In genomic region chr10:69334271-69335194, GRCm38 (mm10) we compare ENCODE assay signal across 10 mouse cellular contexts. TPM values are rescaled to one million over a fixed set of nuclear protein-coding genes. Genes with fewer than 3 reads are reported as not detected.
DNase-seq lines count a peak whose midpoint lies in the region; ATAC-seq and TF ChIP-seq lines count a peak whose summit lies in the region.
"Had no signal": no experiment of that assay in that cellular context is flagged by ENCODE, and none has a peak within 500 bp of the region (broad histone marks: within the 10 kb centered on the region; RNA-seq: fewer than 3 reads in every experiment).

No protein-coding gene starts in this region.

- DNase-seq in gastrocnemius, adult 2 months, result no peak
- no peak for DNase-seq in gastrocnemius, postnatal 4 days (ENCODE audit: low spot score in 2 of 2)
- no peak for DNase-seq in lung, adult 2 months
- no peak for DNase-seq in natural killer cell, adult 2 months (ENCODE audit: low spot score in 2 of 2)
- DNase-seq in kidney, postnatal 10 days, result no peak
- DNase-seq: heart, postnatal 4 days; thymus, adult 2 months had no signal

- H3K4me3 ChIP-seq in gastrocnemius, adult 2 months, result peak overlapping the region; percentile 53
- H3K4me3 ChIP-seq in lung, embryonic 16.5 days (ENCODE audit: low read length), result no peak overlapping the region
- no peak overlapping the region for H3K4me3 ChIP-seq in lung, adult 2 months (replicated peaks; ENCODE audit: extremely low read depth, low read depth, low read length)
- no peak overlapping the region for H3K4me3 ChIP-seq in forebrain, embryonic 16.5 days (replicated peaks; ENCODE audit: low read length)
- no peak overlapping the region for H3K4me3 ChIP-seq in neural tube, embryonic 14.5 days (ENCODE audit: low read depth, low read length)

- 48% methylated on average over 16 of the region's 16 CpGs for WGBS in lung, embryonic 16.5 days
- 64% methylated on average over 16 of the region's 16 CpGs for WGBS in lung, adult 2 months
- WGBS in forebrain, embryonic 16.5 days, result 23% methylated on average over 16 of the region's 16 CpGs
- WGBS in neural tube, embryonic 14.5 days, result 53% methylated on average over 16 of the region's 16 CpGs

- TF ChIP-seq CTCF in gastrocnemius, adult 2 months (IDR thresholded peaks at IDR 0.05), result no peak
- TF ChIP-seq CTCF in lung, adult 2 months (IDR thresholded peaks at IDR 0.05; ENCODE audit: insufficient read depth, low read length), result no peak

- no peaks in the 10 kb centered on the region for H3K27me3 ChIP-seq in lung, embryonic 16.5 days (ENCODE audit: control insufficient read depth, insufficient read depth, low read depth, low read length)
- H3K27me3 ChIP-seq in forebrain, embryonic 16.5 days (replicated peaks; ENCODE audit: control insufficient read depth, insufficient read depth, low read length), result no peaks in the 10 kb centered on the region
- H3K27me3 ChIP-seq in neural tube, embryonic 14.5 days (ENCODE audit: control insufficient read depth, insufficient read depth, low read length), result no peaks in the 10 kb centered on the region

- no peak overlapping the region for H3K9ac ChIP-seq in lung, embryonic 16.5 days (ENCODE audit: low read length)
- no peak overlapping the region for H3K9ac ChIP-seq in forebrain, embryonic 16.5 days (replicated peaks; ENCODE audit: low read depth, low read length)
- no peak overlapping the region for H3K9ac ChIP-seq in neural tube, embryonic 14.5 days (replicated peaks; ENCODE audit: low read depth, low read length)

- H3K36me3 ChIP-seq in lung, embryonic 16.5 days (ENCODE audit: control insufficient read depth, insufficient read depth, low read length), result peaks cover 34% of the 10 kb centered on the region
- no peaks in the 10 kb centered on the region for H3K36me3 ChIP-seq in forebrain, embryonic 16.5 days (ENCODE audit: control insufficient read depth, insufficient read depth)
- no peaks in the 10 kb centered on the region for H3K36me3 ChIP-seq in neural tube, embryonic 14.5 days (ENCODE audit: control insufficient read depth, insufficient read depth, low read length)

- peaks cover 11% of the 10 kb centered on the region for H3K4me1 ChIP-seq in lung, embryonic 16.5 days (replicated peaks; ENCODE audit: control insufficient read depth, insufficient read depth, low read length)
- no peaks in the 10 kb centered on the region for H3K4me1 ChIP-seq in lung, adult 2 months (ENCODE audit: control insufficient read depth, insufficient read depth, low read length)
- peaks cover 21% of the 10 kb centered on the region for H3K4me1 ChIP-seq in forebrain, embryonic 16.5 days (replicated peaks; ENCODE audit: control insufficient read depth, insufficient read depth, low read length)
- H3K4me1 ChIP-seq in neural tube, embryonic 14.5 days (ENCODE audit: control insufficient read depth, insufficient read depth, low read length), result 0 out of 2 replicates have a peak, but pooled peaks cover 4% of the 10 kb centered on the region

- no peak overlapping the region for H3K4me2 ChIP-seq in lung, embryonic 16.5 days (ENCODE audit: low read depth, low read length)
- 0 out of 2 replicates have a peak overlapping the region, but pooled peaks have one; percentile 5 for H3K4me2 ChIP-seq in forebrain, embryonic 16.5 days (ENCODE audit: low read length)
- no peak overlapping the region for H3K4me2 ChIP-seq in neural tube, embryonic 14.5 days (ENCODE audit: low read depth, low read length)

- ATAC-seq in lung, embryonic 16.5 days (ENCODE audit: low read depth), result peak; percentile 84
- ATAC-seq in forebrain, embryonic 16.5 days, result peak; percentile 72
- peak; percentile 38; the same call in 1 of the 2 replicates for ATAC-seq in neural tube, embryonic 14.5 days (ENCODE audit: low read depth)

- no peaks in the 10 kb centered on the region for H3K9me3 ChIP-seq in lung, embryonic 16.5 days (ENCODE audit: control insufficient read depth, low read length)
- H3K9me3 ChIP-seq in forebrain, embryonic 16.5 days (ENCODE audit: control insufficient read depth, low read length), result no peaks in the 10 kb centered on the region
- no peaks in the 10 kb centered on the region for H3K9me3 ChIP-seq in neural tube, embryonic 14.5 days (ENCODE audit: control insufficient read depth, low read length)

- H3K27ac ChIP-seq in gastrocnemius, adult 2 months, result peak overlapping the region; percentile 59
- H3K27ac ChIP-seq in lung, embryonic 16.5 days (ENCODE audit: low read length), result peak overlapping the region; percentile 86
- peak overlapping the region; percentile 66 for H3K27ac ChIP-seq in forebrain, embryonic 16.5 days (ENCODE audit: low read length)
- peak overlapping the region; percentile 0; the same call in 1 of the 2 replicates for H3K27ac ChIP-seq in neural tube, embryonic 14.5 days (ENCODE audit: low read depth, low read length)

- intact Hi-C loops in gastrocnemius, adult 2 months (cut with DNase I), result no loop called here

- TF ChIP-seq POLR2A in lung, adult 2 months (IDR thresholded peaks at IDR 0.05; ENCODE audit: borderline replicate concordance, extremely low read depth, low read depth, low read length), result no peak

RNA-seq across cellular contexts. Expression of gene Cdk1, which starts 18.2 kb away (rescaled TPM):
- not detected for total RNA-seq in gastrocnemius, adult 2 months (2021)
- 10 to 100 TPM; 52.7 to 56.0 TPM for total RNA-seq in gastrocnemius, postnatal 4 days (2021)
- 561 and 586 TPM in 2 replicates for polyA plus RNA-seq in lung, embryonic 16.5 days (2015; fragmentation: Nextera tagmentation; extraction: Ambion mirVana)
- polyA plus RNA-seq in lung, adult 2 months (2012; rRNA removed), result 2.9 and 5.8 TPM in 2 replicates
- polyA plus RNA-seq in forebrain, embryonic 16.5 days (2015; fragmentation: Nextera tagmentation; extraction: Ambion mirVana), result 154 and 191 TPM in 2 replicates
- 30.0 and 47.0 TPM in 2 replicates for polyA plus RNA-seq in neural tube, embryonic 14.5 days (2014; fragmentation: Nextera tagmentation; extraction: Ambion mirVana)

Comparison
In these comparisons a context has a peak if more than half of its experiments do, and no peak if none do; other contexts are left out.
1. H3K27ac ChIP-seq: peak in every context shown above with its lines; median percentile 86 in lung, embryonic 16.5 days; 66 in forebrain, embryonic 16.5 days; 59 in gastrocnemius, adult 2 months; 0 in neural tube, embryonic 14.5 days.